Mouse (Mus musculus): ENCODE measurements around the gene Adgrf5.

GRCm38 (mm10) chr17:43459737-43460230 lies 99.5 kb downstream of the Adgrf5 start:
- TF ChIP-seq CTCF (IDR thresholded peaks at IDR 0.05) (no peak), EP300 (IDR thresholded peaks at IDR 0.05) (no peak)
